Mouse (Mus musculus) T-helper 17 cell (primary cell): ENCODE results near the gene Tbx6.
"Not testable (repeated sequence)": the region's sequence is repeated elsewhere in the genome, so short reads cannot be mapped to it uniquely, and the experiment has no call there.

Source experiments
- in situ Hi-C, 2 experiments: fragments of 300-600 bp; cut with MboI, MseI; formaldehyde crosslinking; loops; 1 replicate in 1 of 2; 2 replicates in 1 of 2; pipeline ENCODE4 v1.15.1; 2025; ENCODE audit warnings: high pct_unique_total_duplicates in 2 of 2

Gene Tbx6

GRCm38 (mm10) chr7:126767001-126767400 is 14.3 kb upstream of the Tbx6 start:
- in situ Hi-C loops, result no loop called here

- in situ Hi-C loops, result no loop called here
Observed at GRCm38 (mm10) chr7:126770784-126771183, 10.5 kb upstream of the Tbx6 start.

- in situ Hi-C loops, result no loop called here
Observed at GRCm38 (mm10) chr7:126773351-126773750, 7.9 kb upstream of the Tbx6 start.

GRCm38 (mm10) chr7:126774463-126774862 is 6.8 kb upstream of the Tbx6 start:
- in situ Hi-C loops, result no loop called here

GRCm38 (mm10) chr7:126775185-126775977 is 5.9 kb upstream of the Tbx6 start:
- in situ Hi-C loops, result no loop called here

- in situ Hi-C loops, result no loop called here
Observed at GRCm38 (mm10) chr7:126775978-126776234, 5.4 kb upstream of the Tbx6 start.

- in situ Hi-C loops, result no loop called here
Observed at GRCm38 (mm10) chr7:126776598-126777057, 4.7 kb upstream of the Tbx6 start, which contains the start of gene Ypel3. TSS of gene Ypel3 (plus strand) at chr7:126776955.

- in situ Hi-C loops, result no loop called here
Observed at GRCm38 (mm10) chr7:126777476-126777875, 3.8 kb upstream of the Tbx6 start.

- in situ Hi-C loops, result no loop called here
Observed at GRCm38 (mm10) chr7:126778147-126778546, 3.1 kb upstream of the Tbx6 start.

GRCm38 (mm10) chr7:126779101-126779500 is 2.2 kb upstream of the Tbx6 start:
- in situ Hi-C loops, result not testable (repeated sequence)

- in situ Hi-C loops, result loop anchor here in 1 of 2 experiments (10.0 kb wide), 1 partner anchor 705 kb away; no protein-coding TSS in a partner anchor
Observed at GRCm38 (mm10) chr7:126779983-126780970, 1.0 kb upstream of the Tbx6 start.

GRCm38 (mm10) chr7:126781661-126782370 is 533 bp downstream of the Tbx6 start:
- in situ Hi-C loops, result loop anchor here in 1 of 2 experiments (10.0 kb wide), 1 partner anchor 703 kb away; no protein-coding TSS in a partner anchor

GRCm38 (mm10) chr7:126782693-126783092 is 1.4 kb downstream of the Tbx6 start:
- in situ Hi-C loops, result loop anchor here in 1 of 2 experiments (10.0 kb wide), 1 partner anchor 702 kb away; no protein-coding TSS in a partner anchor

- in situ Hi-C loops, result loop anchor here in 1 of 2 experiments (10.0 kb wide), 1 partner anchor 700 kb away; no protein-coding TSS in a partner anchor
Observed at GRCm38 (mm10) chr7:126784469-126784868, 3.2 kb downstream of the Tbx6 start.

- in situ Hi-C loops, result loop anchor here in 1 of 2 experiments (10.0 kb wide), 1 partner anchor 700 kb away; no protein-coding TSS in a partner anchor
Observed at GRCm38 (mm10) chr7:126785056-126785455, 3.8 kb downstream of the Tbx6 start.

- in situ Hi-C loops, result loop anchor here in 1 of 2 experiments (10.0 kb wide), 1 partner anchor 699 kb away; no protein-coding TSS in a partner anchor
Observed at GRCm38 (mm10) chr7:126786142-126786541, 4.9 kb downstream of the Tbx6 start.

GRCm38 (mm10) chr7:126789141-126789540 is 7.9 kb downstream of the Tbx6 start:
- in situ Hi-C loops, result loop anchor here in 1 of 2 experiments (10.0 kb wide), 1 partner anchor 696 kb away; no protein-coding TSS in a partner anchor

GRCm38 (mm10) chr7:126791851-126792720 is 10.8 kb downstream of the Tbx6 start, which contains the start of gene Ppp4c:
TSS of gene Ppp4c (minus strand) at chr7:126792496.
- in situ Hi-C loops, result loop anchor here (5.0 to 10.0 kb wide), 2 partner anchors 315 to 423 kb away; partner anchors contain the start of gene Sh2b1 (in 1 of the 2)

- in situ Hi-C loops, result loop anchor here (5.0 to 10.0 kb wide), 2 partner anchors 316 to 422 kb away; partner anchors contain the start of gene Sh2b1 (in 1 of the 2)
Observed at GRCm38 (mm10) chr7:126792721-126793443, 11.6 kb downstream of the Tbx6 start.
